Mouse (Mus musculus) regulatory T cell (primary cell): ENCODE measurements around the gene Atg4b.

Experiments
- in situ Hi-C: fragments of 300-600 bp; cut with MboI, MseI; formaldehyde crosslinking; loops from one replicate; pipeline ENCODE4 v1.15.1; 2025; ENCODE audit warnings: high pct_unique_total_duplicates

The Atg4b gene

GRCm38 (mm10) chr1:93751290-93751689, at the start of gene Atg4b:
Gene Atg4b (plus strand): TSS chr1:93751500.
- in situ Hi-C loops = no loop called here

GRCm38 (mm10) chr1:93702106-93702505, 49.2 kb upstream of the Atg4b start:
- in situ Hi-C loops = no loop called here

- in situ Hi-C loops = no loop called here
These were observed 47.7 kb upstream of the Atg4b start for GRCm38 (mm10) chr1:93703472-93704048.

- in situ Hi-C loops = no loop called here
These were observed 47.0 kb upstream of the Atg4b start for GRCm38 (mm10) chr1:93704341-93704740.

- in situ Hi-C loops = no loop called here
These were observed 45.9 kb upstream of the Atg4b start for GRCm38 (mm10) chr1:93705389-93705788.

- in situ Hi-C loops = no loop called here
These were observed 35.1 kb upstream of the Atg4b start for GRCm38 (mm10) chr1:93716166-93716565.

GRCm38 (mm10) chr1:93721557-93721956, 29.7 kb upstream of the Atg4b start:
- in situ Hi-C loops = no loop called here

GRCm38 (mm10) chr1:93724623-93725022, 26.7 kb upstream of the Atg4b start:
- in situ Hi-C loops = loop anchor here (5.0 kb wide), 2 partner anchors 57 to 547 kb away; no protein-coding TSS in a partner anchor

- in situ Hi-C loops = loop anchor here (5.0 kb wide), 2 partner anchors 58 to 548 kb away; no protein-coding TSS in a partner anchor
These were observed 25.6 kb upstream of the Atg4b start for GRCm38 (mm10) chr1:93725665-93726064.

- in situ Hi-C loops = loop anchor here (5.0 kb wide), 2 partner anchors 59 to 549 kb away; no protein-coding TSS in a partner anchor
These were observed 25.2 kb upstream of the Atg4b start for GRCm38 (mm10) chr1:93726116-93726515.

GRCm38 (mm10) chr1:93726974-93727373, 24.3 kb upstream of the Atg4b start:
- in situ Hi-C loops = loop anchor here (5.0 kb wide), 2 partner anchors 60 to 550 kb away; no protein-coding TSS in a partner anchor

- in situ Hi-C loops = no loop called here
These were observed 20.2 kb upstream of the Atg4b start for GRCm38 (mm10) chr1:93731103-93731502.

- in situ Hi-C loops = no loop called here
These were observed 19.4 kb upstream of the Atg4b start for GRCm38 (mm10) chr1:93731880-93732281.

GRCm38 (mm10) chr1:93735859-93736258, 15.4 kb upstream of the Atg4b start:
- in situ Hi-C loops = no loop called here

GRCm38 (mm10) chr1:93737711-93738110, 13.6 kb upstream of the Atg4b start:
- in situ Hi-C loops = no loop called here

- in situ Hi-C loops = no loop called here
These were observed 10.6 kb upstream of the Atg4b start for GRCm38 (mm10) chr1:93740671-93741070.

- in situ Hi-C loops = no loop called here
These were observed 9.3 kb upstream of the Atg4b start for GRCm38 (mm10) chr1:93741987-93742386.

- in situ Hi-C loops = no loop called here
These were observed 8.4 kb upstream of the Atg4b start for GRCm38 (mm10) chr1:93742910-93743309.

GRCm38 (mm10) chr1:93746179-93746578, 5.1 kb upstream of the Atg4b start:
- in situ Hi-C loops = no loop called here

GRCm38 (mm10) chr1:93748539-93748938, 2.8 kb upstream of the Atg4b start:
- in situ Hi-C loops = no loop called here

GRCm38 (mm10) chr1:93753911-93754572, 2.7 kb downstream of the Atg4b start:
- in situ Hi-C loops = no loop called here

- in situ Hi-C loops = no loop called here
These were observed 3.4 kb downstream of the Atg4b start, which contains the start of gene Thap4 for GRCm38 (mm10) chr1:93754573-93755290. Gene Thap4 (minus strand): TSS chr1:93754864.

GRCm38 (mm10) chr1:93755291-93755610, 4.0 kb downstream of the Atg4b start:
- in situ Hi-C loops = no loop called here
